Mouse (Mus musculus) liver, postnatal 0 days (tissue): ENCODE measurements around the gene Cdc7. TPM values are rescaled to one million over a fixed set of nuclear protein-coding genes. Genes with fewer than 3 reads are reported as not detected.

Experiments
- ATAC-seq: fragments of 200-750 bp; cut with Nextera tagmentation; 2 replicates; pipeline ENCODE4 v1.8.0; 2017; ENCODE audit warnings: mild to moderate bottlenecking, moderate library complexity
- DNase-seq: peaks from one replicate; pipeline ENCODE4 v3.0.0-alpha.2; 2016
- H3K27ac ChIP-seq: fragments of 300-500 bp; sonication (generic); 2 replicates; pipeline ENCODE4 v1.5.1; 2014; ENCODE audit warnings: antibody characterized with exemption, moderate library complexity, mild to moderate bottlenecking, low read depth
- H3K27me3 ChIP-seq: fragments of 300-500 bp; sonication (generic); 2 replicates; pipeline ENCODE4 v1.6.1; 2014; ENCODE audit warnings: low read length, control low read depth, mixed read lengths; ENCODE audit not compliant: insufficient read depth
- H3K36me3 ChIP-seq: fragments of 300-500 bp; sonication (generic); replicated peaks from 2 replicates; pipeline ENCODE4 v1.6.1; 2014; ENCODE audit warnings: mild to moderate bottlenecking, control low read depth, low read length, moderate library complexity, mixed read lengths; ENCODE audit not compliant: insufficient read depth
- H3K4me1 ChIP-seq: fragments of 300-500 bp; sonication (generic); 2 replicates; pipeline ENCODE4 v1.6.1; 2014; ENCODE audit warnings: antibody characterized with exemption, mild to moderate bottlenecking, control low read depth; ENCODE audit not compliant: insufficient read depth
- H3K4me2 ChIP-seq: fragments of 300-500 bp; sonication (generic); 2 replicates; pipeline ENCODE4 v1.6.1; 2014; ENCODE audit warnings: low read depth, mild to moderate bottlenecking, low read length, moderate library complexity, mixed read lengths
- H3K4me3 ChIP-seq: fragments of 300-500 bp; sonication (generic); 2 replicates; pipeline ENCODE4 v1.5.1; 2014; ENCODE audit warnings: low read depth, low read length
- H3K9ac ChIP-seq: fragments of 300-500 bp; sonication (generic); replicated peaks from 2 replicates; pipeline ENCODE4 v1.6.1; 2014; ENCODE audit warnings: mild to moderate bottlenecking, moderate library complexity
- H3K9me3 ChIP-seq: fragments of 300-500 bp; sonication (generic); 2 replicates; pipeline ENCODE4 v1.6.1; 2016; ENCODE audit warnings: mild to moderate bottlenecking, control low read depth, low read length, mixed read lengths
- CTCF ChIP-seq: sonication (generic); IDR thresholded peaks from 2 replicates; pipeline ENCODE4 v1.5.1; 2016; ENCODE audit warnings: antibody characterized with exemption, low read depth
- EP300 ChIP-seq: IDR thresholded peaks from 2 replicates; pipeline ENCODE4 v1.6.1; 2016; ENCODE audit warnings: antibody characterized with exemption, low read depth, mild to moderate bottlenecking
- WGBS: fragments of 180-500 bp; shearing (Covaris S2); extraction: QIAGEN DNeasy Blood & Tissue Kit; methylation state at CpG from one replicate; pipeline ENCODE4 v1.1.7; 2014; ENCODE audit not compliant: insufficient replicate concordance; 5-methylcytosine and 5-hydroxymethylcytosine counted together
- polyA plus RNA-seq: library from polyadenylated mRNA; unstranded; fragments of >200 nt; fragmentation: Nextera tagmentation; extraction: Ambion mirVana; gene quantifications from 2 replicates; pipeline ENCODE4 v1.2.1, GENCODE M21; 2015

The Cdc7 gene
- polyA plus RNA-seq, 1 experiment from 2014 or later = 6.2 TPM

- H3K4me3 ChIP-seq = no peak overlapping the region
- no peak overlapping the region for H3K27ac ChIP-seq
- ATAC-seq (no peak), DNase-seq (no peak)
- no peaks in the 10 kb centered on the region for H3K4me1 ChIP-seq
- H3K27me3 ChIP-seq = no peaks in the 10 kb centered on the region
- WGBS = 73% methylated on average over 7 of the region's 7 CpGs
- TF ChIP-seq CTCF (no peak), EP300 (no peak)
- H3K9me3 ChIP-seq = no peaks in the 10 kb centered on the region
- no peak overlapping the region for H3K4me2 ChIP-seq
- H3K36me3 ChIP-seq = no peaks in the 10 kb centered on the region
- H3K9ac ChIP-seq = no peak overlapping the region
Measured at GRCm38 (mm10) chr5:106996539-106997244, 32.6 kb downstream of the Cdc7 start.

GRCm38 (mm10) chr5:107001396-107002090 is 37.4 kb downstream of the Cdc7 start:
- no peak for ATAC-seq
- H3K4me1 ChIP-seq = no peaks in the 10 kb centered on the region
- H3K4me3 ChIP-seq = no peak overlapping the region
- H3K36me3 ChIP-seq = no peaks in the 10 kb centered on the region
- no peak overlapping the region for H3K4me2 ChIP-seq
- TF ChIP-seq CTCF (no peak), EP300 (no peak)
- no peaks in the 10 kb centered on the region for H3K9me3 ChIP-seq
- no peak overlapping the region for H3K9ac ChIP-seq
- no peak for DNase-seq
- WGBS = 61% methylated on average over 11 of the region's 11 CpGs
- H3K27me3 ChIP-seq = no peaks in the 10 kb centered on the region
- H3K27ac ChIP-seq = no peak overlapping the region

GRCm38 (mm10) chr5:107002091-107002416 is 37.9 kb downstream of the Cdc7 start:
- ATAC-seq = no peak
- no peaks in the 10 kb centered on the region for H3K4me1 ChIP-seq
- H3K9me3 ChIP-seq = no peaks in the 10 kb centered on the region
- no peak overlapping the region for H3K4me3 ChIP-seq
- H3K27me3 ChIP-seq = no peaks in the 10 kb centered on the region
- no peak for DNase-seq
- TF ChIP-seq CTCF (no peak), EP300 (no peak)
- H3K9ac ChIP-seq = no peak overlapping the region
- H3K27ac ChIP-seq = no peak overlapping the region
- H3K36me3 ChIP-seq = no peaks in the 10 kb centered on the region
- 53% methylated on average over 4 of the region's 5 CpGs for WGBS
- no peak overlapping the region for H3K4me2 ChIP-seq

GRCm38 (mm10) chr5:107009721-107010120 is 45.6 kb downstream of the Cdc7 start:
- Histone ChIP-seq H3K4me1 (0 out of 2 replicates have a peak, but pooled peaks cover 3% of the 10 kb centered on the region), H3K27me3 (no peaks in the 10 kb centered on the region), H3K4me2 (no peak overlapping the region), H3K9ac (no peak overlapping the region), H3K9me3 (no peaks in the 10 kb centered on the region), H3K27ac (no peak overlapping the region), H3K36me3 (no peaks in the 10 kb centered on the region), H3K4me3 (no peak overlapping the region)
- DNase-seq = no peak
- ATAC-seq = no peak
- TF ChIP-seq CTCF (no peak), EP300 (no peak)
- 87% methylated on average over 3 of the region's 3 CpGs for WGBS

GRCm38 (mm10) chr5:107010300-107010699 is 46.2 kb downstream of the Cdc7 start:
- Histone ChIP-seq H3K4me1 (peaks cover 7% of the 10 kb centered on the region), H3K36me3 (no peaks in the 10 kb centered on the region), H3K9ac (no peak overlapping the region), H3K27ac (no peak overlapping the region), H3K4me3 (no peak overlapping the region), H3K27me3 (no peaks in the 10 kb centered on the region), H3K9me3 (no peaks in the 10 kb centered on the region), H3K4me2 (no peak overlapping the region)
- DNase-seq (no peak), ATAC-seq (no peak)
- TF ChIP-seq CTCF = no peak
- no peak for TF ChIP-seq EP300
- WGBS = 42% methylated on average over 3 of the region's 3 CpGs

GRCm38 (mm10) chr5:107011316-107012029 is 47.4 kb downstream of the Cdc7 start:
- Histone ChIP-seq H3K9ac (no peak overlapping the region), H3K4me3 (no peak overlapping the region), H3K27me3 (no peaks in the 10 kb centered on the region), H3K4me1 (peaks cover 12% of the 10 kb centered on the region), H3K27ac (no peak overlapping the region), H3K4me2 (no peak overlapping the region), H3K36me3 (no peaks in the 10 kb centered on the region), H3K9me3 (no peaks in the 10 kb centered on the region)
- peak; percentile 12 for DNase-seq
- WGBS = 62% methylated on average over 7 of the region's 7 CpGs
- TF ChIP-seq EP300 (no peak), CTCF (no peak)
- no peak for ATAC-seq
